Mouse (Mus musculus) fibroblast of lung, adult 2 months (primary cell): ENCODE measurements at regions not wholly inside any gene's neighbourhood (a gene's known extent, or its start where the extent isn't known, plus 50 kb on each side); places are given as distances from the start of the nearest gene placed in this dataset.
A peak's percentile ranks its signal among the peaks of the same experiment; 100 is the strongest.
"Not testable (repeated sequence)": the region's sequence is repeated elsewhere in the genome, so short reads cannot be mapped to it uniquely, and the experiment has no call there.

ENCODE experiments used
- DNase-seq: peaks from one replicate; pipeline ENCODE4 v3.0.0-alpha.2; 2011; ENCODE audit warnings: low read depth

DNA sequence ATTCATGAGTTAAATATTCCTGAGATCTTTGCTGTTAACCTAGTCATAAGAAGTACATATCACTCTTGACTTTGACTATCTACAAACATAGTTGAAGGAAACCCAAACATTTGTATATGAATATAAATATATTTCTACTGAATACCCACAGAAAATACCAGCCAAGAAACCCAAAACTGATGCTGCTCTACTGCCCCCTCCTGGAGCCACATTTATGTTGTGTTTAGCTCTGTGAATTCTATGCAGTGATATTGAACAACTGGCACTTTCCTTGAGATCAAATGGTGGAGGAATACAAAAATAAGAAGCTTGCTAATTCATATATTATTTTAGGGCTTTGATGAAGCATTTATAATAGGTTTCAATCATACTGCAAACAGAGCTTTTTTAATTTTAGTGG is 89.7 kb upstream of the Mageb16 start:
- peak; percentile 1 for DNase-seq

DNA sequence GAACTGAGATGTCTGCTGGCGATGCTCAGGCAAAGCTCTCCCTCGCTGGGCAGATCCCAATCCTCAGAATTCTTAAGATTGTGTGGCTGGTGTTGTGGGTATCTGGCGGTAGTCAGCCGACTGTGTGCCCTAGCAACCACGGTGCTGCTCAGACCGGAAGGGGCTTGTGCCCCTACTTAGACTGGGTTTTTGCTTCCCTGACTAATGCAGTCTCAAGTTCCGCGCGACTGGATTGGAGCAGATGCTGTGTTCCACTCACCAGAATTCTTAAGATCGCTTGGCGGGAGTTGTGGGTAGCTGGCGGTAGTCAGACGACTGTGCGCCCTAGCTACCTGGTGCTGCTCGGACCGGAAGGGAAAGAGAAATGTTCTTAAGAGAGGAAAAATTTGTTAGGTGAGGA is 87.4 kb upstream of the Mageb16 start:
- DNase-seq, result not testable (repeated sequence)
